Mouse (Mus musculus) spleen, adult 2 months (tissue): ENCODE data around the gene Gm6793.

Experiments
- CTCF ChIP-seq: fragments of 200-500 bp; IDR thresholded peaks from 2 replicates; pipeline ENCODE4 v1.5.1; 2011; ENCODE audit warnings: mild to moderate bottlenecking, inconsistent platforms; ENCODE audit not compliant: insufficient read depth, insufficient read length, insufficient replicate concordance; ENCODE audit errors: extremely low read depth
- POLR2A ChIP-seq: fragments of 200-500 bp; IDR thresholded peaks from 2 replicates; pipeline ENCODE4 v1.6.1; 2011; ENCODE audit warnings: low read depth, low read length, inconsistent platforms

DNA sequence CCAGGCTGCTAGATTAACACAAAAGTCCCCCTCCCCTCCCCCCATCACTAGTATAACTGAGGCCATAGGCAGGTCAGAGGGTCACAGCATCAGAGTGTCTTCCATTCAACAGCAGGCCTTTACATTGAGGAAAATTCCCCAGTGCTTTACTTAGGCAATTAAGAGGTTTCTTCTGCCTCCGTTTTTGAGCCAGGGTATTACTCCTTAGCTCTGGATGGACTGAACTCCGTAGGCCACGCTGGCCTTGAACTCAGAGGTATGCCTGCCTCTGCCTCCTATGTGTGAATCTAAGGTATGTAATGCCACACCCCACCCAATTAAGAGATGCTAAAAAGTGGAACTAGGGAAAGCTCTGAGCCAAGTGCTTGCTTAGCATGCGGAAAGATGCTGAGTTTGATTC, 51.3 kb downstream of the Gm6793 start:
- no peak for TF ChIP-seq POLR2A
- no peak for TF ChIP-seq CTCF
